Mouse (Mus musculus): ENCODE measurements at regions not wholly inside any gene's neighbourhood (a gene's known extent, or its start where the extent isn't known, plus 50 kb on each side); places are given as distances from the start of the nearest gene placed in this dataset.

- H3K36me3 ChIP-seq (ENCODE audit: control insufficient read depth, insufficient read depth, low read length): no peaks in the 10 kb centered on the region
- no peak overlapping the region for H3K9ac ChIP-seq (ENCODE audit: low read length)
- H3K27ac ChIP-seq (ENCODE audit: low read depth, low read length): no peak overlapping the region
- no peak overlapping the region for H3K4me3 ChIP-seq (ENCODE audit: low read depth, low read length)
- no peaks in the 10 kb centered on the region for H3K9me3 ChIP-seq (replicated peaks; ENCODE audit: control insufficient read depth, low read length)
- no peak overlapping the region for H3K4me2 ChIP-seq (ENCODE audit: low read length)
- H3K4me1 ChIP-seq (ENCODE audit: control insufficient read depth, insufficient read depth, low read length): no peaks in the 10 kb centered on the region
- ATAC-seq (no peak), DNase-seq (ENCODE audit: low spot score) (peak; percentile 5)
- 82% methylated on average over 16 of the region's 16 CpGs for WGBS
- H3K27me3 ChIP-seq (replicated peaks; ENCODE audit: control insufficient read depth, insufficient read depth, low read length): no peaks in the 10 kb centered on the region
These were observed 180.2 kb upstream of the Gmds start for GRCm38 (mm10) chr13:32518611-32519344.

- DNase-seq (ENCODE audit: low spot score) (no peak), ATAC-seq (no peak)
- Histone ChIP-seq H3K27ac (ENCODE audit: low read depth, low read length) (no peak overlapping the region), H3K4me1 (ENCODE audit: control insufficient read depth, insufficient read depth, low read length) (no peaks in the 10 kb centered on the region), H3K4me3 (ENCODE audit: low read depth, low read length) (no peak overlapping the region), H3K9me3 (replicated peaks; ENCODE audit: control insufficient read depth, low read length) (no peaks in the 10 kb centered on the region), H3K36me3 (ENCODE audit: control insufficient read depth, insufficient read depth, low read length) (no peaks in the 10 kb centered on the region), H3K27me3 (replicated peaks; ENCODE audit: control insufficient read depth, insufficient read depth, low read length) (no peaks in the 10 kb centered on the region), H3K9ac (ENCODE audit: low read length) (no peak overlapping the region), H3K4me2 (ENCODE audit: low read length) (no peak overlapping the region)
- 91% methylated on average over 8 of the region's 8 CpGs for WGBS
These were observed 179.0 kb upstream of the Gmds start for GRCm38 (mm10) chr13:32517514-32517913.

GRCm38 (mm10) chr13:32509231-32510023 lies 170.9 kb upstream of the Gmds start:
- no peak for DNase-seq (ENCODE audit: low spot score)
- H3K4me1 ChIP-seq (ENCODE audit: control insufficient read depth, insufficient read depth, low read length): no peaks in the 10 kb centered on the region
- 85% methylated on average over 5 of the region's 5 CpGs for WGBS
- ATAC-seq: no peak
- no peak overlapping the region for H3K9ac ChIP-seq (ENCODE audit: low read length)
- no peaks in the 10 kb centered on the region for H3K9me3 ChIP-seq (replicated peaks; ENCODE audit: control insufficient read depth, low read length)
- no peaks in the 10 kb centered on the region for H3K27me3 ChIP-seq (replicated peaks; ENCODE audit: control insufficient read depth, insufficient read depth, low read length)
- H3K27ac ChIP-seq (ENCODE audit: low read depth, low read length): no peak overlapping the region
- no peak overlapping the region for H3K4me3 ChIP-seq (ENCODE audit: low read depth, low read length)
- no peaks in the 10 kb centered on the region for H3K36me3 ChIP-seq (ENCODE audit: control insufficient read depth, insufficient read depth, low read length)
- H3K4me2 ChIP-seq (ENCODE audit: low read length): no peak overlapping the region

GRCm38 (mm10) chr13:32508447-32508846 lies 169.9 kb upstream of the Gmds start:
- Histone ChIP-seq H3K4me1 (ENCODE audit: control insufficient read depth, insufficient read depth, low read length) (no peaks in the 10 kb centered on the region), H3K36me3 (ENCODE audit: control insufficient read depth, insufficient read depth, low read length) (no peaks in the 10 kb centered on the region), H3K9me3 (replicated peaks; ENCODE audit: control insufficient read depth, low read length) (no peaks in the 10 kb centered on the region), H3K4me3 (ENCODE audit: low read depth, low read length) (no peak overlapping the region), H3K9ac (ENCODE audit: low read length) (no peak overlapping the region), H3K27ac (ENCODE audit: low read depth, low read length) (no peak overlapping the region), H3K4me2 (ENCODE audit: low read length) (no peak overlapping the region), H3K27me3 (replicated peaks; ENCODE audit: control insufficient read depth, insufficient read depth, low read length) (no peaks in the 10 kb centered on the region)
- DNase-seq (ENCODE audit: low spot score) (no peak), ATAC-seq (no peak)
- 90% methylated on average over 3 of the region's 3 CpGs for WGBS

- DNase-seq (ENCODE audit: low spot score) (no peak), ATAC-seq (no peak)
- Histone ChIP-seq H3K9ac (ENCODE audit: low read length) (no peak overlapping the region), H3K9me3 (replicated peaks; ENCODE audit: control insufficient read depth, low read length) (no peaks in the 10 kb centered on the region), H3K27ac (ENCODE audit: low read depth, low read length) (no peak overlapping the region), H3K4me1 (ENCODE audit: control insufficient read depth, insufficient read depth, low read length) (no peaks in the 10 kb centered on the region), H3K4me2 (ENCODE audit: low read length) (no peak overlapping the region), H3K36me3 (ENCODE audit: control insufficient read depth, insufficient read depth, low read length) (no peaks in the 10 kb centered on the region), H3K27me3 (replicated peaks; ENCODE audit: control insufficient read depth, insufficient read depth, low read length) (no peaks in the 10 kb centered on the region), H3K4me3 (ENCODE audit: low read depth, low read length) (no peak overlapping the region)
- WGBS: 89% methylated on average over 2 of the region's 2 CpGs
These were observed 169.3 kb upstream of the Gmds start for GRCm38 (mm10) chr13:32507825-32508224.

- no peaks in the 10 kb centered on the region for H3K36me3 ChIP-seq (ENCODE audit: control insufficient read depth, insufficient read depth, low read length)
- no peak overlapping the region for H3K4me3 ChIP-seq (ENCODE audit: low read depth, low read length)
- H3K9me3 ChIP-seq (replicated peaks; ENCODE audit: control insufficient read depth, low read length): no peaks in the 10 kb centered on the region
- H3K9ac ChIP-seq (ENCODE audit: low read length): no peak overlapping the region
- H3K27ac ChIP-seq (ENCODE audit: low read depth, low read length): no peak overlapping the region
- H3K4me1 ChIP-seq (ENCODE audit: control insufficient read depth, insufficient read depth, low read length): no peaks in the 10 kb centered on the region
- no peaks in the 10 kb centered on the region for H3K27me3 ChIP-seq (replicated peaks; ENCODE audit: control insufficient read depth, insufficient read depth, low read length)
- 84% methylated on average over 8 of the region's 8 CpGs for WGBS
- no peak for DNase-seq (ENCODE audit: low spot score)
- H3K4me2 ChIP-seq (ENCODE audit: low read length): no peak overlapping the region
- ATAC-seq: no peak
These were observed 159.8 kb upstream of the Gmds start for GRCm38 (mm10) chr13:32498205-32498790.

- no peak overlapping the region for H3K4me3 ChIP-seq (ENCODE audit: low read depth, low read length)
- H3K4me1 ChIP-seq (ENCODE audit: control insufficient read depth, insufficient read depth, low read length): no peaks in the 10 kb centered on the region
- no peaks in the 10 kb centered on the region for H3K27me3 ChIP-seq (replicated peaks; ENCODE audit: control insufficient read depth, insufficient read depth, low read length)
- no peaks in the 10 kb centered on the region for H3K9me3 ChIP-seq (replicated peaks; ENCODE audit: control insufficient read depth, low read length)
- DNase-seq (ENCODE audit: low spot score) (no peak), ATAC-seq (no peak)
- H3K36me3 ChIP-seq (ENCODE audit: control insufficient read depth, insufficient read depth, low read length): no peaks in the 10 kb centered on the region
- WGBS: 87% methylated on average over 2 of the region's 2 CpGs
- H3K27ac ChIP-seq (ENCODE audit: low read depth, low read length): no peak overlapping the region
- H3K9ac ChIP-seq (ENCODE audit: low read length): no peak overlapping the region
- H3K4me2 ChIP-seq (ENCODE audit: low read length): no peak overlapping the region
These were observed 157.7 kb upstream of the Gmds start for GRCm38 (mm10) chr13:32496263-32496662.

GRCm38 (mm10) chr13:32495063-32495462 lies 156.5 kb upstream of the Gmds start:
- H3K4me2 ChIP-seq (ENCODE audit: low read length): no peak overlapping the region
- ATAC-seq (no peak), DNase-seq (ENCODE audit: low spot score) (no peak)
- no peaks in the 10 kb centered on the region for H3K36me3 ChIP-seq (ENCODE audit: control insufficient read depth, insufficient read depth, low read length)
- no peak overlapping the region for H3K27ac ChIP-seq (ENCODE audit: low read depth, low read length)
- H3K4me3 ChIP-seq (ENCODE audit: low read depth, low read length): no peak overlapping the region
- no peaks in the 10 kb centered on the region for H3K9me3 ChIP-seq (replicated peaks; ENCODE audit: control insufficient read depth, low read length)
- H3K27me3 ChIP-seq (replicated peaks; ENCODE audit: control insufficient read depth, insufficient read depth, low read length): no peaks in the 10 kb centered on the region
- H3K4me1 ChIP-seq (ENCODE audit: control insufficient read depth, insufficient read depth, low read length): no peaks in the 10 kb centered on the region
- H3K9ac ChIP-seq (ENCODE audit: low read length): no peak overlapping the region
- 76% methylated on average over 6 of the region's 6 CpGs for WGBS

- Histone ChIP-seq H3K4me2 (ENCODE audit: low read length) (no peak overlapping the region), H3K9ac (ENCODE audit: low read length) (no peak overlapping the region), H3K27me3 (replicated peaks; ENCODE audit: control insufficient read depth, insufficient read depth, low read length) (no peaks in the 10 kb centered on the region), H3K9me3 (replicated peaks; ENCODE audit: control insufficient read depth, low read length) (no peaks in the 10 kb centered on the region), H3K4me1 (ENCODE audit: control insufficient read depth, insufficient read depth, low read length) (no peaks in the 10 kb centered on the region), H3K36me3 (ENCODE audit: control insufficient read depth, insufficient read depth, low read length) (no peaks in the 10 kb centered on the region), H3K4me3 (ENCODE audit: low read depth, low read length) (no peak overlapping the region), H3K27ac (ENCODE audit: low read depth, low read length) (no peak overlapping the region)
- WGBS: 84% methylated on average over 7 of the region's 7 CpGs
- ATAC-seq (no peak), DNase-seq (ENCODE audit: low spot score) (no peak)
These were observed 155.3 kb upstream of the Gmds start for GRCm38 (mm10) chr13:32493806-32494205.
